Mouse (Mus musculus) limb, embryonic 14.5 days (tissue): ENCODE data around the gene Fyb2. TPM values are rescaled to one million over a fixed set of nuclear protein-coding genes. Genes with fewer than 3 reads are reported as not detected.

Experiments
- ATAC-seq: fragments of 200-750 bp; cut with Nextera tagmentation; 2 replicates; pipeline ENCODE4 v1.8.0; 2017; ENCODE audit warnings: low read depth, moderate number of reproducible peaks, moderate TSS enrichment; ENCODE audit not compliant: low FRiP score
- DNase-seq: peaks from one replicate; pipeline ENCODE4 v3.0.0-alpha.2; 2015; ENCODE audit warnings: low spot score
- H3K27ac ChIP-seq: fragments of 300-500 bp; sonication (generic); replicated peaks from 2 replicates; pipeline ENCODE4 v1.5.1; 2014; ENCODE audit warnings: low read depth, mild to moderate bottlenecking, low read length, moderate library complexity, mixed read lengths
- H3K27me3 ChIP-seq: fragments of 300-500 bp; sonication (generic); 2 replicates; pipeline ENCODE4 v1.6.1; 2014; ENCODE audit warnings: low read length, mixed read lengths; ENCODE audit not compliant: control insufficient read depth, insufficient read depth
- H3K36me3 ChIP-seq: fragments of 300-500 bp; sonication (generic); 2 replicates; pipeline ENCODE4 v1.6.1; 2014; ENCODE audit warnings: mild to moderate bottlenecking, low read length, moderate library complexity, mixed read lengths; ENCODE audit not compliant: control insufficient read depth, insufficient read depth
- H3K4me1 ChIP-seq: fragments of 300-500 bp; sonication (generic); 2 replicates; pipeline ENCODE4 v1.6.1; 2014; ENCODE audit warnings: antibody characterized with exemption, low read length, mixed read lengths; ENCODE audit not compliant: control insufficient read depth, insufficient read depth
- H3K4me2 ChIP-seq: fragments of 300-500 bp; sonication (generic); replicated peaks from 2 replicates; pipeline ENCODE4 v1.6.1; 2014; ENCODE audit warnings: low read depth, mild to moderate bottlenecking, low read length, moderate library complexity; ENCODE audit not compliant: severe bottlenecking
- H3K4me3 ChIP-seq: fragments of 300-500 bp; sonication (generic); replicated peaks from 2 replicates; pipeline ENCODE4 v1.5.1; 2014; ENCODE audit warnings: low read length
- H3K9ac ChIP-seq: fragments of 300-500 bp; sonication (generic); 2 replicates; pipeline ENCODE4 v1.6.1; 2014; ENCODE audit warnings: mild to moderate bottlenecking, low read depth, low read length, moderate library complexity; ENCODE audit not compliant: severe bottlenecking
- H3K9me3 ChIP-seq: fragments of 300-500 bp; sonication (generic); 2 replicates; pipeline ENCODE4 v1.6.1; 2016; ENCODE audit warnings: low read length; ENCODE audit not compliant: control insufficient read depth
- POLR2A ChIP-seq: fragments of 200-500 bp; IDR thresholded peaks from 2 replicates; pipeline ENCODE4 v1.8.0; 2012; ENCODE audit warnings: inconsistent platforms, mild to moderate bottlenecking, moderate library complexity, borderline replicate concordance; ENCODE audit not compliant: insufficient read depth, insufficient read length; ENCODE audit errors: extremely low read depth
- WGBS: fragments of 180-500 bp; shearing (Covaris S2); extraction: QIAGEN DNeasy Blood & Tissue Kit; methylation state at CpG from one replicate; pipeline ENCODE4 v1.1.7; 2014; 5-methylcytosine and 5-hydroxymethylcytosine counted together
- polyA plus RNA-seq, 2 experiments: library from polyadenylated mRNA; depleted of rRNA in 1 of 2; stranded (reverse) in 1 of 2; unstranded in 1 of 2; fragments of >200 nt; fragmentation: Nextera tagmentation in 1 of 2; extraction: Ambion mirVana in 1 of 2; gene quantifications; 2 replicates each; pipeline versions ENCODE4 v1.2.1 to v1.2.3; 2012 to 2014

The Fyb2 gene
- polyA plus RNA-seq, 2 experiments = 0.30 to 0.39 TPM

GRCm38 (mm10) chr4:104876323-104876722 is 36.9 kb upstream of the Fyb2 start, which contains the start of gene C8a:
Gene C8a (minus strand): TSS chr4:104876398.
- no peak within 1 kb of the TSS for H3K4me2 ChIP-seq
- H3K27ac ChIP-seq = no peak within 1 kb of the TSS
- H3K27me3 ChIP-seq = no peaks in the 10 kb centered on the region
- H3K4me1 ChIP-seq = no peaks in the 10 kb centered on the region
- DNase-seq = no peak
- 88% methylated on average over 3 of the region's 3 CpGs for whole genome bisulfite sequencing
- no peak within 1 kb of the TSS for H3K9ac ChIP-seq
- no peaks in the 10 kb centered on the region for H3K9me3 ChIP-seq
- no peak for ATAC-seq
- H3K4me3 ChIP-seq = no peak within 1 kb of the TSS
- no peak for TF ChIP-seq POLR2A
- no peaks in the 10 kb centered on the region for H3K36me3 ChIP-seq

GRCm38 (mm10) chr4:104887486-104887885 is 25.8 kb upstream of the Fyb2 start:
- no peaks in the 10 kb centered on the region for H3K36me3 ChIP-seq
- WGBS = 70% methylated on average over 9 of the region's 9 CpGs
- no peak overlapping the region for H3K4me3 ChIP-seq
- no peaks in the 10 kb centered on the region for H3K27me3 ChIP-seq
- no peak overlapping the region for H3K27ac ChIP-seq
- DNase-seq = no peak
- H3K9me3 ChIP-seq = no peaks in the 10 kb centered on the region
- no peak for ATAC-seq
- H3K4me2 ChIP-seq = no peak overlapping the region
- H3K4me1 ChIP-seq = peaks cover 2% of the 10 kb centered on the region; the same call in 1 of the 2 replicates
- TF ChIP-seq POLR2A = no peak
- no peak overlapping the region for H3K9ac ChIP-seq

DNA sequence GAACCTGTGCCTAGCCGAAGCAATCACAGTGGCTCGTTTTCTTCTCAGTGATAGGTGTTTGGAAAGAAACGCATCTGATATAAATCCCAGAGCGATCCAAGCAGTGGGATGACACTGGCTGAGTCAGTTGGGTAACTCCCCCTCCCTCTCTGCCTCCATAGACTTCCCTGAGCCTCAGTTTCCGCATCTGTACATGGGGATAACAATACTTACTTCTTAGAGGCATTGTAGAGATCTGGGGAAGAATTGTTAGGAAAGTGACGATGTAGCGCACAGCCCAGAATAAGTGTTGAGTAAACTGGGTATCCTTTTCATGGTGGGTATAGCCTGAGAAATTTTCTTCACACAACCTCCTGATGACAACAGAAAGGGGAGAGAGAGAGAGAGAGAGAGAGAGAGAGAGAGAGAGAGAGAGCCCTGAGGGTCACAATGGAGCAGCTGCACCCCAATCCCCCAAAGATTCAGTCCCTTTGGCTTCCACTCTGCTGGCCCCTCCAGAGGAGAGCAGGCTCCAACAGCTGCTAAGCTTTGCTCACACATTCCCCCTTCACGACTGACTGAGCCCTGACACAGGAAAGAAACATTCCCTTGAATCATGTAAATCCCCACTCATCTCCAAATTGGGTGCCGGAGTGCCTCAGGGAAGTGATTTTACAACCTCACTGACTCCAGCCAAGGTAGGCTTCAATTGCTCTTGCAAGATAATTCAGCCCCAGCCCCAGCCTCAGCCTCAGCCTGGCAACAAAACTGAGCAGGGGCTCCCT is 24.6 kb upstream of the Fyb2 start:
- no peak for TF ChIP-seq POLR2A
- H3K9me3 ChIP-seq = no peaks in the 10 kb centered on the region
- 69% methylated on average over 9 of the region's 9 CpGs for WGBS
- H3K9ac ChIP-seq = no peak overlapping the region
- DNase-seq = peak; percentile 7
- no peak overlapping the region for H3K27ac ChIP-seq
- no peaks in the 10 kb centered on the region for H3K27me3 ChIP-seq
- H3K4me1 ChIP-seq = peaks cover 6% of the 10 kb centered on the region; the same call in 1 of the 2 replicates
- no peak overlapping the region for H3K4me3 ChIP-seq
- no peaks in the 10 kb centered on the region for H3K36me3 ChIP-seq
- ATAC-seq = no peak
- H3K4me2 ChIP-seq = no peak overlapping the region

DNA sequence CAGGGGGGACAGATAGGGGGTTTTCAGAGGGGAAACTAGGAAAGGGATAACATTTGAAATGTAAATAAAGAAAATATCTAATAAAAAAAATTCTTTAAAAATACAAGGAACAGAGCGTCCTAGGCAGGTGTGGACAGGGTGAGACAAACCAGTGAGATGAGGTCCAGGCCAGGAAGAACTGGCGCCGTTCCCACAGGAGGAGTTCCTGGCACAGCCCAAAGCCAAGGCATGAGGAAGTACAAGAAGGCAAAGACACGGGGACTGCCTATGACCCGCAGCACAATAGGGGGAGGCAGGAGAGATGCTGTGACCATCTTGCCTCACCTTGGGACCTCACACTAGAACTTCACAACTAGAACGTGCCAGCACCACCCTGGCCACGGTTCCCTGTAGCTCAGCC is 21.5 kb upstream of the Fyb2 start:
- Histone ChIP-seq H3K36me3 (no peaks in the 10 kb centered on the region), H3K9ac (no peak overlapping the region), H3K27me3 (no peaks in the 10 kb centered on the region), H3K4me2 (no peak overlapping the region), H3K9me3 (no peaks in the 10 kb centered on the region), H3K27ac (no peak overlapping the region), H3K4me1 (peaks cover 6% of the 10 kb centered on the region; the same call in 1 of the 2 replicates), H3K4me3 (no peak overlapping the region)
- DNase-seq = no peak
- no peak for ATAC-seq
- WGBS = 84% methylated on average over 7 of the region's 7 CpGs
- no peak for TF ChIP-seq POLR2A

- Histone ChIP-seq H3K36me3 (no peaks in the 10 kb centered on the region), H3K4me1 (peaks cover 6% of the 10 kb centered on the region; the same call in 1 of the 2 replicates), H3K9me3 (no peaks in the 10 kb centered on the region), H3K4me2 (no peak overlapping the region), H3K4me3 (no peak overlapping the region), H3K27me3 (no peaks in the 10 kb centered on the region), H3K27ac (no peak overlapping the region), H3K9ac (no peak overlapping the region)
- DNase-seq (no peak), ATAC-seq (no peak)
- TF ChIP-seq POLR2A = no peak
- WGBS = 73% methylated on average over 5 of the region's 5 CpGs
Observed at GRCm38 (mm10) chr4:104893588-104893987, 19.7 kb upstream of the Fyb2 start.
